Mouse (Mus musculus): ENCODE measurements around the gene Gm6217. TPM values are rescaled to one million over a fixed set of nuclear protein-coding genes. Genes with fewer than 3 reads are reported as not detected.

Gene Gm6217
- polyA plus RNA-seq (2012; ENCODE audit: low replicate concordance), result not detected in 2 replicates

DNA sequence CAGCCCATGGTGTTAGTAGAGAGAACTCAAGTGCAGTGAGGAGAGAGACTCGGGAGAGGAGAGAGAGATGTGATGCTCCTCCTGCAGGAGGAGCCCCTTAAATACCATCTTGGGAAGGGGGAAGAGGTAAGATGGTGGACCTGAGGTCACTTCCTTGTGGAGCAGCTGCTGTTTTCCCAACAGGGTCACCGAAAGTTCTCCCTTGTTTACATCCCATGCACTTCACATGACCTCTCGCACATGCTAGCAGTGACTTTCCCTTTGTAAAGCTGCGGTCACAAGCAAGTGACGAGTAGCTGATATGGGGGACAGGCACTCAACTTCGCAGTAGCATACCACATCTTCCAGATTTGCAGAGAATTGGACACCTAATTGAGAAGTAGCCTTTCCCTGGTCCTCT lies at the start of gene Gm6217:
Gene Gm6217 (minus strand): TSS at position 74 of the 400 bp plus-strand sequence.

GRCm38 (mm10) chr1:82959870-82960385 lies 28.7 kb upstream of the Gm6217 start, which contains the start of gene Gm47955:
Gene Gm47955, plus strand, starts transcription at chr1:82960286.

DNA sequence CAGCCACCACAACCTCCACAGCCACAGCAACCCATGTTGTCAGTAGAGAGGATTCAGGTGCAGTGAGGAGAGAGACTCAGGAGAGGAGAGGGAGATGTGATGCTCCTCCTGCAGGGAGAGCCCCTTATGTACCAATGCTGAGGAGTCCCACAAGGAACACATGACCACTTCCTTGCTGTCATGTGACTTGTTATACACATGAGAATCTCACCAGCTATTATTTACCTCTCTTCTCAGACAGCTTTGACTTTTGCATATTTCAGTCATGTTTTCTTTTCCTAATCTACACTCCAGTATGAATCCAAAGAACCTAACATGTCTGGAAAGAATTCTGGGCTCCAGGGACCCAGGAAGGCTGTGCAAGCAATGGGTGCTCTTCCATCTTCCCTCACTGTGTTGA lies 24.7 kb upstream of the Gm6217 start, which contains the start of gene Gm7544:
Gene Gm7544 (minus strand): TSS at position 101 of the 400 bp plus-strand sequence.

GRCm38 (mm10) chr1:82943295-82943694 lies 12.1 kb upstream of the Gm6217 start, which contains the start of gene A030003K21Rik:
Gene A030003K21Rik, minus strand, starts transcription at chr1:82943388.

GRCm38 (mm10) chr1:82924650-82925049 lies 6.5 kb downstream of the Gm6217 start, which contains the start of gene A030014E15Rik:
Gene A030014E15Rik, plus strand, starts transcription at chr1:82924917.

DNA sequence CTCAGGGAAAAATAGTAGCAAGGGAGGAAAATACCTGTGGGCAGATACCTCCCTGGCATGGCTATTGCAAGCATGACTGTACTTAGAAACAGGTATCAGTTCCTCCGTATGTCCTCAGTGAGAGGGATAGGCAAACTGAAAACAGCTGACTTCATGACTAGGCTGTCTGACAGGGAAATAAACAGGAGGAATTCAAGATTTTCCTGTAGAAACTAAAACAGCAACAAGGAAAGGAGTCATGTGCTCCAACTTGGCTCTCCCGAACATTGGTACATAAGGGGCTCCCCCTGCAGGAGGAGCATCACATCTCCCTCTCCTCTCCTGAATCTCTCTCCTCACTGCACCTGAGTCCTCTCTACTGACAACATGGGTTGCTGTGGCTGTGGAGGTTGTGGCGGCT lies 18.2 kb downstream of the Gm6217 start, which contains the start of gene A030005L19Rik:
Gene A030005L19Rik (plus strand): TSS at position 301 of the 400 bp plus-strand sequence.

Other genes with a start within 250 kb of the Gm6217 start
- gene Mff, start 206.5 kb downstream of the Gm6217 start, polyA plus RNA-seq (2012; ENCODE audit: low replicate concordance), result 180 and 389 TPM in 2 replicates
- 0.11 TPM in 1 of 2 replicates, not detected in the other for gene Tm4sf20, start 162.9 kb downstream of the Gm6217 start, polyA plus RNA-seq (2012; ENCODE audit: low replicate concordance)
- not detected in 2 replicates for gene Gm47791, start 160.2 kb downstream of the Gm6217 start, polyA plus RNA-seq (2012; ENCODE audit: low replicate concordance)
- 12.8 and 21.1 TPM in 2 replicates for gene Agfg1, start 91.9 kb downstream of the Gm6217 start, polyA plus RNA-seq (2012; ENCODE audit: low replicate concordance)
- gene A030005L19Rik, start 18.1 kb downstream of the Gm6217 start, polyA plus RNA-seq (2012; ENCODE audit: low replicate concordance), result 0.24 and 0.71 TPM in 2 replicates
- gene A030014E15Rik, start 6.5 kb downstream of the Gm6217 start, polyA plus RNA-seq (2012; ENCODE audit: low replicate concordance), result not detected in 2 replicates
- gene A030003K21Rik, start 12.0 kb upstream of the Gm6217 start, polyA plus RNA-seq (2012; ENCODE audit: low replicate concordance), result not detected in 2 replicates
- not detected in 2 replicates for gene Gm7544, start 24.6 kb upstream of the Gm6217 start, polyA plus RNA-seq (2012; ENCODE audit: low replicate concordance)
- gene Gm47955, start 28.9 kb upstream of the Gm6217 start, polyA plus RNA-seq (2012; ENCODE audit: low replicate concordance), result not detected in 2 replicates
- not detected in 2 replicates for gene Gm47959, start 69.1 kb upstream of the Gm6217 start, polyA plus RNA-seq (2012; ENCODE audit: low replicate concordance)
- 0.09 TPM in 1 of 2 replicates, not detected in the other for gene Slc19a3, start 107.0 kb upstream of the Gm6217 start, polyA plus RNA-seq (2012; ENCODE audit: low replicate concordance)
- not detected in 2 replicates for gene Krtap28-10, start 111.1 kb upstream of the Gm6217 start, polyA plus RNA-seq (2012; ENCODE audit: low replicate concordance)
- gene Gm47969, start 113.5 kb upstream of the Gm6217 start, polyA plus RNA-seq (2012; ENCODE audit: low replicate concordance), result not detected in 2 replicates
- not detected in 2 replicates for gene A030005K14Rik, start 128.0 kb upstream of the Gm6217 start, polyA plus RNA-seq (2012; ENCODE audit: low replicate concordance)
- not detected in 2 replicates for gene Krtap28-13, start 129.5 kb upstream of the Gm6217 start, polyA plus RNA-seq (2012; ENCODE audit: low replicate concordance)
- not detected in 2 replicates for gene Ccl20, start 185.4 kb upstream of the Gm6217 start, polyA plus RNA-seq (2012; ENCODE audit: low replicate concordance)
- not detected in 2 replicates for gene Daw1, start 228.4 kb upstream of the Gm6217 start, polyA plus RNA-seq (2012; ENCODE audit: low replicate concordance)